Mouse (Mus musculus): ENCODE measurements at regions not wholly inside any gene's neighbourhood (a gene's known extent, or its start where the extent isn't known, plus 50 kb on each side); places are given as distances from the start of the nearest gene placed in this dataset.

DNA sequence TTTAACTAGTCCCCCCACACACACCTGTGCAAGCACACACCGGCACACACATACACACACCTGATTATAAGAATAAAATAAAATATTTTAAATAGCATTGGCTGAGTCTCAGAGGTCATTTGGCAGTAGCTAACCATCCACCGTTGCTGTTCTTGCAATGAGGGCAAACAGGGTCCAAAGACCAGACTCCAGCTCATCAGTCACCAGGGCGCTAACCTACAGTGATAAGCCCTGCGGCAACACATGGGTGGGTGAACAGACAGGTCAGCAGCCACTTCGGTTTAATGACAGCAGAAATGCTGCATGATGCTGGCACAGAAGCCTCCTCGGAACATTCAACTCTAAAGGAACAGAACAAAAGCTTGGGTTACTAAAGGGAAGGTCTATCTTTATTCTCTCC is 54.9 kb downstream of the Tas2r134 start:
- intact Hi-C loops (cut with DNase I), result no loop called here
- DNase-seq, result no peak

- no peak for DNase-seq
- intact Hi-C loops (cut with DNase I), result no loop called here
Observed at GRCm38 (mm10) chr2:51682745-51683144, 55.4 kb downstream of the Tas2r134 start.

GRCm38 (mm10) chr2:51705110-51705509 is 77.8 kb downstream of the Tas2r134 start:
- no peak for DNase-seq
- intact Hi-C loops (cut with DNase I), result no loop called here

DNA sequence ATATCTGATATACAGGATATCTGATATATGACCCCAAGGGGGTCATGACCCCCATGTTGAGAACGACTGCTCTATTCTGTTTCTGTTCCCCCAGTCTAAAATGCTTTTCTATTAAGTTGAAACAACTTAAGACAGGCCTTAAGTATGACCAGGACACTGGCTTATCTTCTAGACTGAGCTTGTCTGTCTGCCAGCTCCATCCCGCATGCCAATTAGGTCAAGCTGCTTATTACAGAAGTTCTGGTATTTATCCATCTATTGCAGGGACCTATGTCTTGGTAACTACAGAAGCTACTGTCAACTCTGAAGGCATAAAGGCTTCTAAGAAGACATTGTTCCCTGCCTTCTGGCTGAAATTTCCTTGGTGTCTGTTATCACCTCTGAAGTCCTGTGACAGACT is 81.4 kb downstream of the Tas2r134 start:
- DNase-seq, result peak; percentile 13 to 26

GRCm38 (mm10) chr2:51712611-51713010 is 85.3 kb downstream of the Tas2r134 start:
- no peak for DNase-seq
- intact Hi-C loops (cut with DNase I), result no loop called here

More for the DNA sequence above, 81.4 kb downstream of the Tas2r134 start:
- intact Hi-C loops (cut with DNase I), result no loop called here

GRCm38 (mm10) chr2:51730805-51731204 is 103.5 kb downstream of the Tas2r134 start:
- intact Hi-C loops (cut with DNase I), result no loop called here

GRCm38 (mm10) chr2:51731703-51732102 is 104.4 kb downstream of the Tas2r134 start:
- intact Hi-C loops (cut with DNase I), result no loop called here

More at GRCm38 (mm10) chr2:51730805-51731204, 103.5 kb downstream of the Tas2r134 start:
- DNase-seq, result no peak

GRCm38 (mm10) chr2:51732355-51732754 is 105.0 kb downstream of the Tas2r134 start:
- no peak for DNase-seq
- intact Hi-C loops (cut with DNase I), result no loop called here

More at GRCm38 (mm10) chr2:51731703-51732102, 104.4 kb downstream of the Tas2r134 start:
- no peak for DNase-seq

DNA sequence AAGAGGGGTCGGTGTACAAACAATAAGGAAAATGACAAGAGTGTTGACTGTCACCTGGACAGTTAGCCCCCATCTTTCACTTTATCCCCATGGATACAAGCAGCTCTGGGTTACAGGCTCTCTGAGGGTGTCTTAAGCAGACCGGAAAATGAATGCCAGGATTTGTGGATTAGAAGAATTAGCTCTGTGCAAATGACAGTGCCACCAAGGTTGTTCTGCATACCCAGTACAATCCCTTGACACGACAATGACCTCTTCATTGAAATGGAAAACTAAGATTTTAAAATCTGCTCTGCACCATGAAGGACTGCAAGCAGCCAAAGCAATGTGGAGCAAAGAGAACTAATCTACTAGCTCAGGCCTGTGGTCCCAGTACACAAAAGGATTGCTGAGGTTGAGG is 105.9 kb downstream of the Tas2r134 start:
- intact Hi-C loops (cut with DNase I), result no loop called here
- no peak for DNase-seq

GRCm38 (mm10) chr2:51736452-51736851 is 109.1 kb downstream of the Tas2r134 start:
- intact Hi-C loops (cut with DNase I), result no loop called here
- no peak for DNase-seq

GRCm38 (mm10) chr2:51747675-51748319 is 120.5 kb downstream of the Tas2r134 start:
- DNase-seq, result no peak
- intact Hi-C loops (cut with DNase I), result no loop called here

GRCm38 (mm10) chr2:51749247-51749646 is 121.9 kb downstream of the Tas2r134 start:
- intact Hi-C loops (cut with DNase I), result no loop called here
- DNase-seq, result no peak

- intact Hi-C loops (cut with DNase I), result no loop called here
Observed at GRCm38 (mm10) chr2:51752941-51753564, 125.7 kb downstream of the Tas2r134 start.

DNA sequence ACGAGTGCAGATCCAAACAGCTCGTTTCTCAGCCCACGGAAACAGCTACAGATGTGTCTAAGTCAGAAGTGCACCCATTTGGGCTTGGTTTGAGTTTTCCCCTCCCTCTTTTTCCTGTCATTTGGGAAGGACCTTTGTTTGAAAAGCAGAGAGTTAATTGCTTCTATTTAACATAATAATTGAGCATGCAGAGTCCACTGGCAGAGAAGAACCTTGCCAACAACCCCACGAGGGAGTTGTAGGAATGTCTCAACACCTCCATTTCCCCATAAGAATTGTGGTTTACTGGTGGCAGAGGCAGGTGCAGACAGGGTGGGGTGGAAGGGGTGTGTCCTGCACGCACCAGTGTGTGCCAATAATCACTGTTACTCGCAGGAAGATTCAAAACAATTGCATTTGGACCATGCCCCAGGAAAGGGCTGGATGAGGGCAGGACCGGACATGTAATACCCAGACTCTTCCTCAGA is 126.3 kb downstream of the Tas2r134 start:
- DNase-seq, result no peak
- intact Hi-C loops (cut with DNase I), result no loop called here

More at GRCm38 (mm10) chr2:51752941-51753564, 125.7 kb downstream of the Tas2r134 start:
- DNase-seq, result no peak

- intact Hi-C loops (cut with DNase I), result no loop called here
- DNase-seq, result no peak
Observed at GRCm38 (mm10) chr2:51757361-51757760, 130.1 kb downstream of the Tas2r134 start.

DNA sequence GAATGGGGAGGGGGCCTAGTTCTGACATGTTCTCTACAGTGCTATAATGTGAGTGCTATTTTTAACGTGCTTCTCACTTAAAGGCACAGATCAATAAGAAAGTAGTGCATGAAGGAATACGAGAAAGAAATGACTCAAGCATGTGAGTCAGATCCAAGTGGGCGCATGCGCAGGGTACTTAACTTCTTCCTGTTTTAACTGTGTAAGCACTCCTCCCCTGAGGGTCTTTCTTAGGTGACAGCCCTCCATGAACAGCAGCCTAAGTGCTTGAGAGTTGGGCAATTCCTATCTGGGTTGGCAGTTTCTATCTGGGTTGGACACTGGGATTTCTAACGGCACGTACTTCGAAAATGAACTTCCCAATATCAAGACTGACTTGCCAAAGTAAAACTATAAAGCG is 130.8 kb downstream of the Tas2r134 start:
- intact Hi-C loops (cut with DNase I), result no loop called here
- DNase-seq, result no peak

DNA sequence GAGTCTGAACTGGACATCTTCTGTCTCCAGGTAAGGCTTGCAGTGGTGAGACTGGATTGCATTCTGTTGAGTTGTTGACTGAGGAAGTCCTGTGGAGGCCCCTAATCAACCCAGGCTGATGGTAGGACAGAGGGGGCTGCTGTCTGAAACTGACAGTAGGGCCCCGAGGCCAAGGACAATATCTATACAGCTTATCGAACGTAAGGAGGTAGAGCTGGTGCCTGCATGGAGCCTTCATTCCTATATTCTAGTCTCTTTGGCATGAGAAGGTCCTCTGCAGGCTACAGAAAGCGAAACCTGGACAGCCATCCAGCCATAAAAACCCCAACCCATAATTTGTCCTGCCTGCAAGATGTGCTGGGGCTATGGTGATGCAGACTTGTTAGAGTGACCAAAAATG is 135.6 kb downstream of the Tas2r134 start:
- intact Hi-C loops (cut with DNase I), result no loop called here
- no peak for DNase-seq

DNA sequence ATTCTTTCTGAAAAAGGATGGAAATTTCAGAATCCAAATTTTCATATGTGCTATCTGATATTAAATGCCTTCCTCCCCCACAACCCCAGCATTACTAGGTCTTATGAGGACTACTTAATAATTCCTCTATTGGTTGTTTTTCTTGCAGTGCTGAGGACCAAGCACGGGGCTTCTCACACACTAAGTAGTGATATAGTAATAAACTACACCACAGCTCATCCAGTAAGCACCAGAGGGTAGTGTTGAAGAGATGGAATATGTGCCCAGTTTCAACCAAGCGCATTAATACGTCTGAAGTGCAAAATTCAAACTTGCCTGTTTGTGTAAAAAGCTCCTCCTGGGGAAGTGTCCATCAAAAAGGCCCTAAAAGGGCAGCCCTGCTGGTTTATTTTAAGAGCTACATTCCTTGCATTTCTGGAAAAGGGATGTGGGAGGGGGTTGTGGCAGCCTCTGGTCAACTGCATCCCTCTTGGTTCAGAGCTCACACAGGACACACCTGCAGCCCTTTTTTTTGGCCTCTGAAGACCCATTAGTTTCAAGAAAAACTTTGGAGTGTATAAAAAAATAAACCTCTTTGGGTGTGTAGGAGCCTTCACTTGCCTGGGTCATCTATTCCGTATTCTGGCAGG is 140.3 kb downstream of the Tas2r134 start:
- DNase-seq, result no peak
- intact Hi-C loops (cut with DNase I), result no loop called here

GRCm38 (mm10) chr2:51768298-51769271 is 141.3 kb downstream of the Tas2r134 start:
- peak; percentile 33 to 54 for DNase-seq
- intact Hi-C loops (cut with DNase I), result no loop called here

DNA sequence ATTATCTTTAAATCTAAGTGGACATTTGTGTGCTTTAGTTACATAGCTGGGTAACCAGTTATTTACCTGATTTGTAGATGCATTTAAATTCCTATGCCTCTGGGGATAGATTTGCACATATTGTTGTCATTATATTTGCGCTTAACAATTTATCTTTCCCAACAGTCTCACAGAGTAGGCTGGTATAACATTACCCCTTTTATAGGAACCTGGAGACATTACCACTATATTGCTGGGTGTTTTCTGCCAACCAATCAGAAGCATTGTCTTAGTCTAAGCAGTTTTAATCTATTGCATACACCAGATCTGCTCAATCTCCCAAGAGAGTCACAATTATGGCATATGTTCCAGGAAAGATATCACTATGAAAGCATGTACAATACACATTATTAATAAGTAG is 149.8 kb downstream of the Rbm43 start:
- no peak for DNase-seq

GRCm38 (mm10) chr2:51788896-51789295 is 146.1 kb downstream of the Rbm43 start:
- DNase-seq, result no peak
- intact Hi-C loops (cut with DNase I), result no loop called here

More for the DNA sequence above, 149.8 kb downstream of the Rbm43 start:
- intact Hi-C loops (cut with DNase I), result no loop called here
